ENCODE assay signal across 9 mouse cellular contexts in genomic region chr5:12562204-12562603, GRCm38 (mm10).
DNase-seq lines count a peak whose midpoint lies in the region; ATAC-seq and TF ChIP-seq lines count a peak whose summit lies in the region.
"Had no signal": no experiment of that assay in that cellular context is flagged by ENCODE, and none has a peak within 500 bp of the region (broad histone marks: within the 10 kb centered on the region; RNA-seq: fewer than 3 reads in every experiment).

No protein-coding gene starts in this region.

- H3K27me3 ChIP-seq in heart, adult 2 months (ENCODE audit: control insufficient read depth, insufficient read depth, low read length): no peaks in the 10 kb centered on the region
- peaks cover 18% of the 10 kb centered on the region for H3K27me3 ChIP-seq in forebrain, embryonic 10.5 days (ENCODE audit: poor library complexity, severe bottlenecking)
- no peaks in the 10 kb centered on the region for H3K27me3 ChIP-seq in midbrain, embryonic 11.5 days (ENCODE audit: control insufficient read depth, insufficient read depth, low read length)
- H3K27me3 ChIP-seq in splenic B cell, adult 2 months (ENCODE audit: control insufficient read depth, insufficient read depth, low read length, poor library complexity, severe bottlenecking): no peaks in the 10 kb centered on the region
- H3K27me3 ChIP-seq: limb, embryonic 15.5 days had no signal

- no peak for TF ChIP-seq EP300 in heart, adult 2 months (IDR thresholded peaks at IDR 0.05; ENCODE audit: insufficient read depth, low read depth, low read length)

- intact Hi-C loops in heart, adult 2 months (cut with DNase I): loop anchor here (1.0 kb wide), 1 partner anchor 1067 kb away; no protein-coding TSS in a partner anchor

- H3K4me1 ChIP-seq in heart, adult 2 months (ENCODE audit: control insufficient read depth, insufficient read depth, low read length): no peaks in the 10 kb centered on the region
- peaks cover 20% of the 10 kb centered on the region for H3K4me1 ChIP-seq in forebrain, embryonic 10.5 days
- H3K4me1 ChIP-seq in midbrain, embryonic 11.5 days (ENCODE audit: control insufficient read depth, insufficient read depth, low read length): no peaks in the 10 kb centered on the region
- H3K4me1 ChIP-seq: limb, embryonic 15.5 days had no signal

- ATAC-seq in inflammation-experienced regulatory T-cells, adult 6 months: peak; percentile 38
- peak; percentile 81 for ATAC-seq in midbrain, embryonic 11.5 days (ENCODE audit: low FRiP score)

- WGBS in heart, adult 2 months: 38% methylated on average over 5 of the region's 5 CpGs
- WGBS in forebrain, embryonic 10.5 days: 36% methylated on average over 5 of the region's 5 CpGs
- WGBS in midbrain, embryonic 11.5 days: 36% methylated on average over 5 of the region's 5 CpGs

- peak; percentile 88 for TF ChIP-seq CTCF in heart, adult 2 months (IDR thresholded peaks at IDR 0.05)

- no peaks in the 10 kb centered on the region for H3K79me2 ChIP-seq in heart, adult 2 months (replicated peaks; ENCODE audit: control insufficient read depth, insufficient read depth, low read length)

- no peak overlapping the region for H3K9ac ChIP-seq in heart, adult 2 months (ENCODE audit: low read depth, low read length)
- no peak overlapping the region for H3K9ac ChIP-seq in midbrain, embryonic 11.5 days (ENCODE audit: low read length)
- H3K9ac ChIP-seq: limb, embryonic 15.5 days had no signal

- no peak overlapping the region for H3K27ac ChIP-seq in heart, adult 2 months
- H3K27ac ChIP-seq in forebrain, embryonic 10.5 days: no peak overlapping the region
- no peak overlapping the region for H3K27ac ChIP-seq in midbrain, embryonic 11.5 days (ENCODE audit: low read depth, low read length)
- H3K27ac ChIP-seq: limb, embryonic 15.5 days had no signal

- H3K9me3 ChIP-seq in forebrain, embryonic 10.5 days: no peaks in the 10 kb centered on the region
- no peaks in the 10 kb centered on the region for H3K9me3 ChIP-seq in midbrain, embryonic 11.5 days (ENCODE audit: control insufficient read depth, low read length)
- H3K9me3 ChIP-seq: limb, embryonic 15.5 days had no signal

- H3K4me2 ChIP-seq in midbrain, embryonic 11.5 days: no peak overlapping the region
- H3K4me2 ChIP-seq: limb, embryonic 15.5 days had no signal

- peak in 1 of 2 experiments; percentile 4 for DNase-seq in heart, adult 2 months
- DNase-seq in heart, adult 11 months: no peak
- DNase-seq in c-Kit-negative CD71-positive TER-119-positive erythroid progenitor cells, embryonic 14.5 days (ENCODE audit: low read depth, low spot score): peak; percentile 1
- peak; percentile 31 for DNase-seq in forebrain, embryonic 10.5 days (ENCODE audit: extremely low spot score, low spot score)
- peak; percentile 41 for DNase-seq in left cerebral cortex, adult 11 months (ENCODE audit: low spot score)
- DNase-seq in midbrain, embryonic 11.5 days (ENCODE audit: low spot score, missing footprints): peak; percentile 93
- DNase-seq in splenic B cell, adult 2 months (ENCODE audit: low read depth, low spot score): peak; percentile 29

- no peak overlapping the region for H3K4me3 ChIP-seq in heart, adult 2 months
- H3K4me3 ChIP-seq in forebrain, embryonic 10.5 days: no peak overlapping the region
- no peak overlapping the region for H3K4me3 ChIP-seq in midbrain, embryonic 11.5 days (ENCODE audit: low read depth, low read length)
- H3K4me3 ChIP-seq: limb, embryonic 15.5 days had no signal

- TF ChIP-seq POLR2A in heart, adult 2 months (IDR thresholded peaks at IDR 0.05; ENCODE audit: insufficient read depth, low read depth, low read length): no peak

- no peaks in the 10 kb centered on the region for H3K36me3 ChIP-seq in heart, adult 2 months (ENCODE audit: control insufficient read depth, insufficient read depth, low read length)
- H3K36me3 ChIP-seq in forebrain, embryonic 10.5 days (replicated peaks): no peaks in the 10 kb centered on the region
- no peaks in the 10 kb centered on the region for H3K36me3 ChIP-seq in midbrain, embryonic 11.5 days (ENCODE audit: control insufficient read depth, insufficient read depth, low read length)
- H3K36me3 ChIP-seq in splenic B cell, adult 2 months (ENCODE audit: control insufficient read depth, insufficient read depth, low read length, poor library complexity, severe bottlenecking): no peaks in the 10 kb centered on the region
- H3K36me3 ChIP-seq: limb, embryonic 15.5 days had no signal
